Mouse (Mus musculus): ENCODE measurements at regions not wholly inside any gene's neighbourhood (a gene's known extent, or its start where the extent isn't known, plus 50 kb on each side); places are given as distances from the start of the nearest gene placed in this dataset.

DNA sequence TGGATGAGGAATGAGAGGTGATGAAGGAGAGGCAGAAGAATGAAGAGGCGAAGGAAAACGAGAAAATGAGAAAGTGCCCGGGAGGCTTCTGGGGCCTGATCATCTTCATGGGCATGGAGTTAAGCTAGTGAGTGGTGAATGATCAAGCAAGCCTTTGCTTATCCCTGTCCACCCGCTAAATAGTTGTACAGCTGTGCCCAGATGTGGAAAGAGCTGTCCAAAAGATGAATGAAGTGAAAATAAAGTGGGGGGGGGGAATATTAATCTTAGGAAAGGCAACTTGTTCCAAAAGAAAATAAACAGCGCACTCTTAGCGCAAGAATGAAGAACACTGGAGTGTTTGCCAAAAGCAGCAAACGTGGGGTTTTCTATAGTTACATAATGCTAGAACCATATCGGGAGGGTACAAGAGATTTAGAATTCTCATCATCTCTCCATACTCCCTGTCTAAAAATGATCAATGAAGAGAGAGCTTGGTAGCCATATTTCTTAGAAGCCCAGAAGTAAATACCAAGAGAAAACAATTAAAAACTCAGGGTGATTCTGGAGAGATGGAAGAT is 188.5 kb downstream of the Utp18 start:
- ATAC-seq (replicated peaks; ENCODE audit: low FRiP score, low read depth) = no peak
- H3K9ac ChIP-seq (ENCODE audit: low read depth, low read length) = no peak overlapping the region
- no peak for TF ChIP-seq CTCF (IDR thresholded peaks at IDR 0.05; ENCODE audit: low read depth)
- WGBS = 70% methylated on average over 8 of the region's 8 CpGs
- no peaks in the 10 kb centered on the region for H3K36me3 ChIP-seq (ENCODE audit: insufficient read depth, low read length)
- no peak for DNase-seq (ENCODE audit: low spot score)
- H3K9me3 ChIP-seq (replicated peaks; ENCODE audit: low read length) = no peaks in the 10 kb centered on the region
- H3K27me3 ChIP-seq (ENCODE audit: insufficient read depth, low read length) = no peaks in the 10 kb centered on the region
- no peaks in the 10 kb centered on the region for H3K4me1 ChIP-seq (replicated peaks; ENCODE audit: insufficient read depth, low read length)
- H3K27ac ChIP-seq = no peak overlapping the region
- H3K4me3 ChIP-seq (replicated peaks; ENCODE audit: low read depth, low read length) = no peak overlapping the region
- H3K4me2 ChIP-seq (ENCODE audit: low read length) = no peak overlapping the region

DNA sequence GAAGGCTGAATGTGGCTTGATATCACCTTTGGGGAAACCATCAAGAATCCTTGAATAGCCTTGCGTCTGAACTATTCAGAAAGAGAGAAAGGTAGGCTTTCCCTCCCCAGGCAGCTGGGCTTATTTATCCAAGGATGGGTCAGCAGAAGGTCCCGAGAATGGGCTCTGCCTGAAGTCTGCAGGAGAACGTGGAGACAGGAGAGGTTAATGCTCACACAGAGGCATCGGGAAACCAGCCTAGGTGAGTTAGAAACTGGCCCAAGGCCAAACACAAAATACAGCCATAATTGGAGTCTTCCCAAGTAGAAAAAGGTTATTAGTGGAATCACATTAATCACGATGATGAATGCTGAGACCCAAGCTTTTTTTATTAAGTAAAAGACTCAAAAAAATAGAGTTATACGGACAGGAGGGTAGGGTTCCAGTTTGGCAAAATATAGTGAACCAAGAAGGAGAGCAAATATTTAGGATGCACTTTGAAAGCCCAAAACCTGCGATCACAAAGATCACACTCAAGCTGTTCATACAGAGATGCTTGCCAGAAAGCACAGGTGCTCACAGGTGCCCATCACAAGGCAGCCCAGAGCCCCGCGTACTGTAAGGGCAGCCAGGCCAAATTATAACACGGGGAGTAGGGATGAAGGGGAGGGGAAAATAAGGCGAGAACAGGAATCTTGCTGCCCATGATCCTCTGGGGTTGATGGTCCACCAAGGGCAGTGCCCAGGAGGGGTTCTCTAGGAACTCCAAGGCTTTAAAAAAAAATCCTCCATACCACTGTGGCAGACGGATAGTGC is 189.3 kb downstream of the Utp18 start:
- no peak for DNase-seq (ENCODE audit: low spot score)

DNA sequence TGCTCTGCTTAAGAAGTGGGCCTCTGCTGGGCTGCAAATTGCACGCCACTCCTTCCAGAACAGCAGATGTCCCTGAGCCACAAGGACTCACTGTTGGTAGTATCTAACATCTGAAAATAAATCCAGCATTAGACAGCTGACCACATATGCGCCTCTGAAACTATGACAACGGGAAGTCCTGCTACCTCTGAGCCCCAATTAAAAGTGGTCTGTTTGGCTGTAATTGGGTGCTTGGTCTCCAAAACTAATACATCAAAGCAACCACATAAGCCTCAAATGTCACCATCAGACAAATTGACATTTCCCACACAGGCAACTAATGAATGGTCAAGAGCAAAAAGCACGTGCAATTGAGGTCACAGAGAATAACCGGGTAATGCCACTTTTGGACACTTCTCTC is 201.9 kb downstream of the Utp18 start:
- TF ChIP-seq CTCF (IDR thresholded peaks at IDR 0.05; ENCODE audit: low read depth) = no peak
- no peak overlapping the region for H3K4me3 ChIP-seq (replicated peaks; ENCODE audit: low read depth, low read length)
- no peaks in the 10 kb centered on the region for H3K27me3 ChIP-seq (ENCODE audit: insufficient read depth, low read length)
- H3K4me2 ChIP-seq (ENCODE audit: low read length) = no peak overlapping the region
- no peak overlapping the region for H3K27ac ChIP-seq
- DNase-seq (ENCODE audit: low spot score) (no peak), ATAC-seq (replicated peaks; ENCODE audit: low FRiP score, low read depth) (no peak)
- no peaks in the 10 kb centered on the region for H3K36me3 ChIP-seq (ENCODE audit: insufficient read depth, low read length)
- no peaks in the 10 kb centered on the region for H3K9me3 ChIP-seq (replicated peaks; ENCODE audit: low read length)
- H3K9ac ChIP-seq (ENCODE audit: low read depth, low read length) = no peak overlapping the region
- 75% methylated on average over 5 of the region's 5 CpGs for WGBS
- H3K4me1 ChIP-seq (replicated peaks; ENCODE audit: insufficient read depth, low read length) = no peaks in the 10 kb centered on the region

More for the DNA sequence above, 189.3 kb downstream of the Utp18 start:
- Histone ChIP-seq H3K27ac (no peak overlapping the region), H3K27me3 (ENCODE audit: insufficient read depth, low read length) (no peaks in the 10 kb centered on the region), H3K9ac (ENCODE audit: low read depth, low read length) (no peak overlapping the region), H3K4me3 (replicated peaks; ENCODE audit: low read depth, low read length) (no peak overlapping the region), H3K9me3 (replicated peaks; ENCODE audit: low read length) (no peaks in the 10 kb centered on the region), H3K36me3 (ENCODE audit: insufficient read depth, low read length) (no peaks in the 10 kb centered on the region), H3K4me2 (ENCODE audit: low read length) (no peak overlapping the region), H3K4me1 (replicated peaks; ENCODE audit: insufficient read depth, low read length) (no peaks in the 10 kb centered on the region)
- no peak for TF ChIP-seq CTCF (IDR thresholded peaks at IDR 0.05; ENCODE audit: low read depth)
- 68% methylated on average over 12 of the region's 12 CpGs for WGBS
- ATAC-seq (replicated peaks; ENCODE audit: low FRiP score, low read depth) = no peak

DNA sequence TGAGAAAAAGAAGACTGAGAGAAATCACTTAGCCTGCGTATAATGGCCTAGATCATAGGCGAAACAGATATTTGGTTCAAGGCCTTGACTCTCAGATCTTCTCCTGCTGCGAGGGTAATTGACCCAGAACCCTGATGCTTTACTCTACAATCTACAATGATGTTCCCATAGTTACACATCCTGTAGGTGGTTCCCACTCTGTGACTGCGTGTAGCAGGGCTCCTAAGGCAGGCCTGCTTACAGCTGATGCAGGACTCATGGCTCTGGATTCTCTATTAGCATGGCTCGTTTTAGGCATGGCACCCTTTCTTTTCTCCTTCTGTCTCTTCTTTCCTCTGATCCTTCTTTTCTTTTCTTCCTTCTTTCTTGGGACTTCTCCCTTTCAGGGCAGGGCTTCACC is 209.3 kb downstream of the Utp18 start:
- Histone ChIP-seq H3K27ac (no peak overlapping the region), H3K9ac (ENCODE audit: low read depth, low read length) (no peak overlapping the region), H3K9me3 (replicated peaks; ENCODE audit: low read length) (no peaks in the 10 kb centered on the region), H3K27me3 (ENCODE audit: insufficient read depth, low read length) (no peaks in the 10 kb centered on the region), H3K36me3 (ENCODE audit: insufficient read depth, low read length) (no peaks in the 10 kb centered on the region), H3K4me2 (ENCODE audit: low read length) (no peak overlapping the region), H3K4me1 (replicated peaks; ENCODE audit: insufficient read depth, low read length) (no peaks in the 10 kb centered on the region), H3K4me3 (replicated peaks; ENCODE audit: low read depth, low read length) (no peak overlapping the region)
- WGBS = 86% methylated on average over 5 of the region's 5 CpGs
- TF ChIP-seq CTCF (IDR thresholded peaks at IDR 0.05; ENCODE audit: low read depth) = no peak
- ATAC-seq (replicated peaks; ENCODE audit: low FRiP score, low read depth) = no peak
- DNase-seq (ENCODE audit: low spot score) = no peak

DNA sequence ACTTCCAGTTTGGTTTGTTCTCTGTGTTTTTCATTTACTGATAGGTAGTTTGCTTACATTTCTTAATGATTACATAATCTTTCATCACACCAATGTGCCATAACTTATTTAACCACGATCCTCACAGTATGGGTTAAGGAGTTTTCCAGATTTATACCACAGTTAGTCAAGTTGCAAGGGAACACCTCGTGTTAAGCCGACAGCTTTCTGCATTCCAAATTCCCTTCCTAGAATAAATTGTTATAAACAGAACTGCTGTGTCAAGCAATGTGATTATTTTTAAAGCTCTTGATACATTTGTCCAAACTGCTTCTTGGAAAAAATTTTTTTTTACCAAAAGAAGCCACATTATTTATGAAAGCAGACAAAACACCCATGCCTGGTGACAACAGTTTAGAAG is 213.5 kb downstream of the Utp18 start:
- Histone ChIP-seq H3K9me3 (replicated peaks; ENCODE audit: low read length) (no peaks in the 10 kb centered on the region), H3K9ac (ENCODE audit: low read depth, low read length) (no peak overlapping the region), H3K27me3 (ENCODE audit: insufficient read depth, low read length) (no peaks in the 10 kb centered on the region), H3K4me2 (ENCODE audit: low read length) (no peak overlapping the region), H3K36me3 (ENCODE audit: insufficient read depth, low read length) (no peaks in the 10 kb centered on the region), H3K4me3 (replicated peaks; ENCODE audit: low read depth, low read length) (no peak overlapping the region), H3K4me1 (replicated peaks; ENCODE audit: insufficient read depth, low read length) (no peaks in the 10 kb centered on the region), H3K27ac (no peak overlapping the region)
- DNase-seq (ENCODE audit: low spot score) = no peak
- ATAC-seq (replicated peaks; ENCODE audit: low FRiP score, low read depth) = no peak
- WGBS = 65% methylated on average over 3 of the region's 3 CpGs
- no peak for TF ChIP-seq CTCF (IDR thresholded peaks at IDR 0.05; ENCODE audit: low read depth)

DNA sequence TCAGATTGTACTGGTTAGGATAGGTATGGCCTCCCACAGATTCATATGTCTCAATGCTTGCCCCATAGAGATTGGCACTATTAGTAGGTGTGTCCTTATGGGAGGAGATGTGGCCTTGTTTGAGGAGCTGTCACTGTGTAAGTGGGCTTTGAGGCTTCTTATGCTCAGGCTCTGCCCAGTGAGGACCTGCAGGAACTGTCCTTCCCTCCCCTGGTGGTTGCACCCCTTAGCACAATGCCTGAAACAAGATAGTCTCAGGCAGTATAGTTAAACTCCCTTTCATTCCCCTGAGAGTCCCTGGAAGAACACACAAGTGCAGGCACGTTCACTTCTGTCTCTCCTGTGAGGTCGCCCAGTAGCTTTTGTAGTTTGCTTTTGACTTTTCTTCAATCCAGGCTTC is 223.9 kb downstream of the Utp18 start:
- ATAC-seq (replicated peaks; ENCODE audit: low FRiP score, low read depth) = no peak
- no peaks in the 10 kb centered on the region for H3K36me3 ChIP-seq (ENCODE audit: insufficient read depth, low read length)
- H3K27ac ChIP-seq = no peak overlapping the region
- DNase-seq (ENCODE audit: low spot score) = no peak
- H3K9ac ChIP-seq (ENCODE audit: low read depth, low read length) = no peak overlapping the region
- H3K9me3 ChIP-seq (replicated peaks; ENCODE audit: low read length) = no peaks in the 10 kb centered on the region
- WGBS = 53% methylated on average over 2 of the region's 2 CpGs
- no peak overlapping the region for H3K4me3 ChIP-seq (replicated peaks; ENCODE audit: low read depth, low read length)
- no peak for TF ChIP-seq CTCF (IDR thresholded peaks at IDR 0.05; ENCODE audit: low read depth)
- no peak overlapping the region for H3K4me2 ChIP-seq (ENCODE audit: low read length)
- H3K27me3 ChIP-seq (ENCODE audit: insufficient read depth, low read length) = no peaks in the 10 kb centered on the region
- no peaks in the 10 kb centered on the region for H3K4me1 ChIP-seq (replicated peaks; ENCODE audit: insufficient read depth, low read length)
